Mouse (Mus musculus): Measurements from ENCODE around the gene Aatf.

The Aatf gene

GRCm38 (mm10) chr11:84522577-84523320, 9.4 kb upstream of the Aatf start:
- no peak for DNase-seq (ENCODE audit: low spot score in 2 of 2)

DNA sequence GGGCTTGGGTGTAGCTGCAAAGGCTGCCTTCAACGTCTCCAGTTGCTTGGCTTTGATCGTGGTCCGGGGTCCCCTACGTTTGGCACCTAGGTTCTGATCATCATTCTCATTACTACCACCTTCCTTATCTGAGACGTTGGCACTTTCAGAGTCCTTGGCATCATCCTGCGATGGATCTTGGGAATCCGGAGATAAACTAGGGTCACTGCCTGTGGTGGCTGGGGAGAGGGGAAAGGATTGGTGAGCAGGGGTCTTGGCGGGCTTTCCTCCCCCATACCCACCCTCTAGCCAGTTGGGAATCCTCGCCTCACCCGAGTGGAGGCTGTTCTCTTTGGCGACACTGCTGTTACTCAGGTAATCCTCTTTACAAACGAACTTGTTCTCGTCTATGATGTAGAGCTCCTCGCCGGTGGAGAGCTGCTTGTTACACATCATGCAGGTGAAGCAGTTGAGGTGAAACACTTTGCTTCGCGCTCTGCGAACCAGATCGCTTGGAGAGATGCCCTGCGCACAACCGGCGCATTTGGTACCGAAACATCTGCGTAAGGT, 8.5 kb upstream of the Aatf start:
- no peak for DNase-seq (ENCODE audit: low spot score in 2 of 2)

- no peak for DNase-seq (ENCODE audit: low spot score in 2 of 2)
Observed at GRCm38 (mm10) chr11:84521071-84521390, 7.7 kb upstream of the Aatf start.

DNA sequence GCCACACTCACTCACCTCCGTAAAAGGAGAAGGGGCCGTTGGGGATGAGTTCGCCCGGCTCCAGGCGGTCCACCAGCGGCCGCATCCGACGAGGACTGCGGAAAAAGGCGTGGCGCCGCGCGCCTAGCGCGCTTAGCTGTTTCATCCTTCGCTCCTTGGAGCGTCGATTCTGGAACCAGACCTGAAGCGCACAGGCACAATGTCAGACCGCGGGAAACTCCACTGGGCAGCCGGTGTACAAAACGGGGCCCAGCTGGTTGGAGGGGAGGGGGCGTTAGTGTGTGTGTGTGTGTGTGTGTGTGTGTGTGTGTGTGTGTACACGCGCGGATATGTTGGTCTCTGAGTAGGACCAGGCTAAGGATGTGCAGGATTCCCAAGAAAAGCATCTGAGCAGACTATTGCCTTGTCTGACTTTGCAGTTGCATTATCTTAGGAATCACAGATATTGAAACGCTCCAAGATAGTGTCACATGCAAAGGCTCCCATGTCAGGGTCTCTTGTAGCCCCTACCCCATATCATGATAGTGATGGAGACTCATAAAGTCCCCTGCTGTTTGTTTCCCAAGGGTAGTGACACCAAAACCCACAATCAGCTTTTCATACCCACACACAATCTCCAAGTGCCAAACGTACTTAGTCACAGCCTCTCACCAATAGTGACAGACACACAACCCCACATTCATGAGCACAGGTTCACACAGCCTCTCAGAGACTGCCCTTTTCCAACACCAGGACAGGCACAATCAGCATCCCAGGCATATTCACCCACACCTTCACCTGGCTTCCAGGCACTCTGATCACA, 7.1 kb upstream of the Aatf start:
- DNase-seq (ENCODE audit: low spot score in 2 of 2) = no peak

DNA sequence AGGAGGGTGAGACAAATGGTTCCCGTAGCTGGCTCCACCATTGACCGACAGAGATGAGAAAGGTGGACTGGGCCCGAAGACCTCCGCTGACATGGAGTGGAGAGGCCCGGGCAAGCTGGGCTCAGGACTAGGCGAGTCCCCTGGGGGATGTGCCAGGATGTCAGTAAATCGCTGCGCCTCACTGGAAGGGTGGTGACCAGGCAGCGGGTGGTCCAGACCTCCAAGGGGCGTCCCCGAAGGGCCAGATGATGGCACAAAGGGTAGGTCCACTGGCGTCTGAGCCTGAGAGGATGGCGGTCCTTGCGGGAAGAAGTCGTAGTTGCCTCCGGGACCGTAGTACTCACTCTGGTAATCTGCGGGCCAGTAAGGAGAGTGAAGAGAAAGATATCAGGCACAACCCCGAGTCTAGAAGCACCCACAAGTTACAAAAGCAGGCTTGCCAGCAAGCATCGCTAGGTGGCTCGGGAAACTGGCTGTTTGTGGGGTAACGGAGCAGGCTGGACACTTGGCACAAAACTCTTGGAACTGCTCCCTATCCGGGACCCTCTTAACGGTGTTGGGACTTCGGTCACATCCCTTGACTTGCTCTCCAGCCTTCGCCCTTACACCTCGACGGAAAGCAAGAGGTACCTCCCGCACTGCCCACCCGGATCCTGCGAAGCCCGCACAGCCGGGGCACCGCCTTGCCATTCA, 6.4 kb upstream of the Aatf start:
- DNase-seq (ENCODE audit: low spot score in 2 of 2) = no peak

GRCm38 (mm10) chr11:84519036-84519435, 5.7 kb upstream of the Aatf start:
- no peak for DNase-seq (ENCODE audit: low spot score in 2 of 2)

DNA sequence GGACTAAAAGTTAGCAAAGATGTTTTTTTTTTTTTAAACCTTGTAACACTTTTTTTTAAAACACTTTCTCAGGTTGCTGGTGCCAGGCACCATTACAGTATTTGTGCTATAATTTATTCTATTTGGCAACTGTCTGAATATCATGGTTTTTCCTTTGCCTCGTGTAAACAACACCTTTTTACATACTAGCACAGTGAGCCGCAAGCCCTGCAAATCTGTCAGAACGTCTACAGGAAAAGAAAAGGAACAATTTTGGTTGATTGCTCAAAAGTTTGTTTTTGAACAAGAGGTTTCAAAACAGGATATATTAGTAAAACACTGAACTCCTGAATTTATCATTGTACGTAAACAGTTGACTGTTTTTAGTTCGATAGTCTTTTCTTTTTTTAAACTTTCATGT, 4.9 kb upstream of the Aatf start:
- no peak for DNase-seq (ENCODE audit: low spot score in 2 of 2)

- no peak for DNase-seq (ENCODE audit: low spot score in 2 of 2)
Observed at GRCm38 (mm10) chr11:84517431-84517830, 4.1 kb upstream of the Aatf start.

- DNase-seq (ENCODE audit: low spot score in 2 of 2) = no peak
Observed at GRCm38 (mm10) chr11:84516501-84517240, 3.3 kb upstream of the Aatf start.

DNA sequence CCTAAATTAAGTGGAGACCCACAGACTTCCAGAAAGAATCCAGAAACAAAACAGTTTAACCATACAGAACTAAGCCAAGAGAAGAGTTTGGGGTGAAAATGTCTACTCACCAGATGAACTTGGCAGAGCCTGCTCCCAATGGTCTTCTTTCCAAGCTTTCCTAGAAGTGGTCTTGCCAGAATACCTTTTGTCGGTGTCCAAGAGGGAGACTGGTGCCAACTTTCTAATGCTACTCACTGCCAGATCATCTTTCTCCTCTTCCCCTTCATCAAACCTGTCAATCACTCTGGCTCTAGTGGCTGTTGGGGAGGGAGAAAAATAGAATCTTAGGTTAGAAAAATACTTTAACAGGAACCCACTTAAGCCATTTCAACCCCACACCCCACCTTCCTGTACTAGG, 1.3 kb downstream of the Aatf start:
- no peak for DNase-seq (ENCODE audit: low spot score in 2 of 2)

GRCm38 (mm10) chr11:84504296-84504695, 9.0 kb downstream of the Aatf start:
- DNase-seq (ENCODE audit: low spot score in 2 of 2) = no peak

DNA sequence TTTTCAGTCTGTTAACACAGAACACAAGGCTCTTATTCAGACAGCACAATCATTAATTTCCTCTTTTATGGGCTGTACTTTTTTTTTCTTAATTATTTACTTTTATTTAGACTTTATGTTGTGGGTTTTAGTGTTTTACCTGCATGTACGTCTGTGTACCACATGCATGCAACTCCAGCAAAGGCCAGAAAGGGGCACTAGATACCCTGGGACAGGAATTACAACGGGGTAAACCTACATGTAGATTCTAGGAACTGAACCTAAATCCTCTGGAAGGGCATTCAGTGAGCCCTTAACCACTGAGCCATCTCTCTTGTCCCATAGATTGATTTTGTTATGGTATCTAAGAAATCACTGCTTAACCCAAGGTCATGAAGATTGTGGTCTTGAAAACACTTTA, 15.4 kb downstream of the Aatf start:
- DNase-seq (ENCODE audit: low spot score in 2 of 2) = no peak

DNA sequence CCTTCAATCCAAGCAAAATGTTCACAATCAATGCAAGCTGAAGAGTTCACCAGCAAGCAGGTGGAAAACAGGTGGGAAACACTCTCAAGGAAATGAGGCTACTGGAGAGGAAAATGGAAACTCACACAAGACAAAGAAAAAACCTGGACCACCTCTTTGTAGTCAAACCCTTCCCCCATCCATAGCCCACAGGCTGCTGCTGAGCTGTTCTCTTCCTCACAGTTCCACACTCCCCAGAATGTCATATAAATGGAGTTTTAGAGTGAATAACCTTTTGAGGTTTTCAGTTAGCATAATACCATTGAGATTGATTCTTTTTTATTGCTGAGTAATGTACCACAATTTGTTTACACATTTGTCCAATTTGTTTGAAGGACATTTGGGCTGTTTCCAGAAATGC, 16.4 kb downstream of the Aatf start:
- no peak for DNase-seq (ENCODE audit: low spot score in 2 of 2)

DNA sequence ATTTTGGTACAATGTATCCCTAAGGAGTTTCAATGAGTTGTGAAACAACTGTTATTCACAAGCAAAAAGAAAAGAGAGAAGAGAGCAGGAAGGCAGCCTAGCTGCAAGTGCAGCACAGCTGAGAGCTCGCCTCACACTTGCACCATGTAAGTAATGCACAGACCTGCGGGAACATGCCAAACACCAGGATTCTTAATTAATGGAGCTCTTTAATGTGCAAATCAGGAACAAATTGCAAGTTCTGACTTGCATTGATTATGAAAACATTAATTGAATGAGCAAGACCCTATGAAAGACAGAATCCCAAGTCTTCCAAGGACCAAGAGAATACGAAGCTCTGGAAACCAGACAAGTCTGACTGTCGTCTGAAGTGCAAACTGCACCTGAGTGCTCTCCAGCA, 17.5 kb downstream of the Aatf start:
- no peak for DNase-seq (ENCODE audit: low spot score in 2 of 2)

DNA sequence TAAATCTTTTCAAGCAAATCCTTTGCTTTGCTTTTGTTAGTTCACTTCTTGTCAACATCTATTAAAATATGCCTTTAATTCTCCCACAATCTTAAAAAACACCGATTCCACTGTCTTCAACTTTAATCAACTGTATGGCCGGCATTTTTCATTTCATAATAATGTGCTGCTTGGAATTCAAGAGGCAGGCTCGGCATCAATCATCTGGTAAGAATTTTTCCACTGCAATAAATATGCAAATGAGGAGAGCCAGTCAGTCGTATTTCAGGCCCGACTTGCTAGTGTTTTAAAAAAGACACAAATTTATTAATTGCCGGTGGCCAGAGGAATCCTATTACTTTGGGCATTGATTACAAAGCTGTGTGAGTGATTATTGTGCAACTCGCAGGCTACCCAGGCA, 31.7 kb downstream of the Aatf start:
- DNase-seq (ENCODE audit: low spot score in 2 of 2) = no peak

DNA sequence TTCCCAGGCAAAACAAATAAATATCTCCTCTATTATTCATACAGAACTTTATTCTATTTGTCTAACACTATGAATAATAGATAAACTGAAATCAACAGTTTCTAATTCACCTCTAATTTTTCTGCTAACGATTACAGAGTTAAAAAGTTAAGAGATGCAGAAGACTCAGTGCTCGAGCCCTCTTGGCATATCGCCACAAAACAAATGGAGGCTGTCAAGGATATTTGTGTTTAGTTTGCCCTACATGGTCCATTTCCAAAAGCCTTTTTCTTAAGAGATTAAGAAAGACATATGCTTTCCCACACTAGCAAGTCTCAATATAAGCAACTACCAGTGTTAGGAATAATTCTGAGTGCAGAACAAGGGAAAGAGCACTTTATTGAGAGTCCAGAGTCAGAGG, 32.9 kb downstream of the Aatf start:
- no peak for DNase-seq (ENCODE audit: low spot score in 2 of 2)

- no peak for DNase-seq (ENCODE audit: low spot score in 2 of 2)
Observed at GRCm38 (mm10) chr11:84476641-84477040, 36.7 kb downstream of the Aatf start.

DNA sequence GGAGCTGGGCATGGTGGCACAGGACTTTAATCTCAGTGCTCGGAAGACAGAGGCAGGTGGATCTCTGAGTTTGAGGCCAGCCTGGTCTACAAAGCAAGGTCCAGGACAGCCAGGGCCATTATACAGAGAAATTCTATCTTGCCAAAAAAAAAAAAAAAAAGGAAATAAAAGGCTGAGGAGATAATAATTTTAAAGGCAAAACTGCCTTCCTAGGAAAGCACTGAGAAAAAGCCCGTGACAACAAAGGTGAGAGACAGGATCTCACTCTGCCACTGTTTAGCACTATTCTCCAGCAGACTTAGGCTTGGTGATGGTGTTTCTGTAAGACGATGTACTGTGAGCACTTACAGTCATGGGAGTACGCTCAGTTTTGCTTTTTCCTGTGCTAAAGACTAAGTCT, 37.3 kb downstream of the Aatf start:
- DNase-seq (ENCODE audit: low spot score in 2 of 2) = no peak

GRCm38 (mm10) chr11:84473093-84473667, 40.1 kb downstream of the Aatf start:
- no peak for DNase-seq (ENCODE audit: low spot score in 2 of 2)

DNA sequence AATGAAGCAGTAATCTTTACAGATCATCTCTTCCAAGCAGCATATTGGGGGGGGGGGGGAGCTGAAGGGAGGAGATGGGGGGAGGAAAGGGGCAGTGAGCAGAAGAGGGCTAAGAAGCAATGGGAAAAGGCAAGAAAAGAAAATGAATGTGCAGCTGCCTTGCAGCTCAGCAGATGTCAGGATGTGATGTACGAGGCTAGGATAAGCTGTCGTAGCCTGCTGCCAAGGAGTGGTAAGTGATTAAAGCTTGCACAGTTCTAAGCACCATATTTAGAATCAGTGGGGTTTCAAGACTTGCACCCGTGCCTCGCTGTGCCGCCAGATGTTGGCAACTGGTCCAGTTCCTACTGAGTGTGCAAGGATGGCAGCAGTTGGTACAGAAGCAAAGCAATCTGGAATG, 48.8 kb downstream of the Aatf start:
- DNase-seq (ENCODE audit: low spot score in 2 of 2) = no peak

- no peak for DNase-seq (ENCODE audit: low spot score in 2 of 2)
Observed at GRCm38 (mm10) chr11:84453901-84454300, 59.4 kb downstream of the Aatf start.

Data from spleen, postnatal 36 days (tissue).